Mouse (Mus musculus): ENCODE measurements around the gene Adam10.

Gene Adam10

GRCm38 (mm10) chr9:70671772-70672579 lies 6.8 kb upstream of the Adam10 start:
- DNase-seq (ENCODE audit: extremely low read depth, low read depth, low spot score): no peak

GRCm38 (mm10) chr9:70673656-70674055 lies 5.1 kb upstream of the Adam10 start:
- no peak for DNase-seq (ENCODE audit: extremely low read depth, low read depth, low spot score)

DNA sequence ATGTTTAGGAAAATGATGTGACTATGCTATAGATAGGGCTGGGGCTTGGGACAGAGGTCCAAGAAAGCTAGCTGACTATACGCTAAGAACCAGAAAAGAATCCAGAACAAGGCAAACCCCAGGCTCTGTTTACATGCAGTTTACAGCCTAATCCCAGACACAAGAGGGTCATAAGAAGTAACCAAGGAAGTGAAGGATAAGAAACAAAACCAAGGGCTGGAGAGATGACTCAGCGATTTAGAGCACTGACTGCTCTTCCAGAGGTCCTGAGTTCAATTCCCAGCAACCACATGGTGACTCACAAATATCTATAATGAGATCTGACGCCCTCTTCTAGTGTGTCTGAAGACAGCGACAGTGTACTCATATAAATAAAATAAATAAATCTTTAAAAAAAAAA lies 3.7 kb upstream of the Adam10 start:
- no peak for DNase-seq (ENCODE audit: extremely low read depth, low read depth, low spot score)

DNA sequence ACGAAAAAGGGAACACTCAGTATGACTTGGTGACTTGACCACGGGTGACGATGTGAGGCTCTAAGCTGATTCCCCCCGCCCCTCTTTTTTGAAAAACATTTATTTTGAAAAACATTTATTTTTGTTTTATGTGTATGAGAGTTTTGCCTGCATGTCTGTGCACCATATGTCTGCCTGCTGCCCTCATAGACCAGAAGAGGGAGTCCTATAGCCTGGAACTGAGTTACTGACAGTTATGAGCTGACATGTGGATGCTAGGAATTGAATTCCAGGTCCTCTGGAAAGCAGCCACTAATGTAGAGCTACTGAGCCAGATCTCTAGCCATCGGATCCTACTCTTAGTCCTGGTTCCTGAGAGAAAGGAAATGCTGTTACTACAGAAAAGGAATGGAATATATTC lies 2.8 kb upstream of the Adam10 start:
- DNase-seq (ENCODE audit: extremely low read depth, low read depth, low spot score): no peak

DNA sequence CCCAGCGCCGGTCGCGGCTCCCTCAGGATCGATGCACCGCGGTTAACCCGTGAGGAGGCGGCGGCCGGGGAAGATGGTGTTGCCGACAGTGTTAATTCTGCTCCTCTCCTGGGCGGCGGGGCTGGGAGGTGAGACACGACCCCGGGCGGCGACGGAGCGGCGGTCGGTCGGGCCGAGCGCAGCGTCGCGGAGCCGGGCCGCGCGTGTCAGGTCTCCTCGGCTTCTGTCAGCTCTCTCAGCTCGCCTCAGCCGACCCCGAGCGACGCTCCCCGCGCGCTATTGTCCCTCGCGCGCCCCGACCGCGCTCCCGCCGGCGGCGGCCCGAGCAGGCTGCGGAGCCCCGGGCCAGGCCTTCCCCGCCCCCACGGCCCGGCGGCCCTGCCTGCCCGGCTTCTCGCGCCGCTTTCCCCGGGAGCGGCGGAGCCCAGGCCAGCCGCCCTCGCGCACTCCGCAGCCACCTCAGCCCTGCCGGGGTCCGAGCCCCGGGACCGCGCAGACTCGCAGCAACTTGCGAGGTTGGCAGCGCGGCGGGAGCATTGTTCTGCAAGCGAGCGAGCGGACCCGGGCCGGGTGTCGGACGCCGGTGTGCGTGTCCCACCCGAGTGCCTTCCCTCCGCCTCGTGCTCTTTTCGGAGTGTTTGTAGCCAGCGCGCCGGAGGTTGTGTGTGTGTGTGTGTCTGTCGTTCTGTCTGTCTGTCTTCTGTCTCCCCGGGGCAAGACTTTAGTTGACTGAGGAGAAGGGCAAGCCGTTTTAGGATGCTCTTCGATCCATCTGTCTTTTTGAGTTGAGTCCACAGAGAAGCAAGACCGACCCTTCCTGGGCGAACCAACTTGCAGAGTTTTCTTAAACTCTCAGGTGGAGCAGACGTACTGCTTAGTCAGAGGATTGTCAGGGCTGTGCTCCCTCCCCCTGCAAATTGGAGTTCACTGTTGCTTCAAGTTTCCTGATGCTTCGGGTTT lies 615 bp downstream of the Adam10 start:
- DNase-seq (ENCODE audit: extremely low read depth, low read depth, low spot score): no peak

GRCm38 (mm10) chr9:70682202-70682601 lies 3.4 kb downstream of the Adam10 start:
- no peak for DNase-seq (ENCODE audit: extremely low read depth, low read depth, low spot score)

- DNase-seq (ENCODE audit: extremely low read depth, low read depth, low spot score): no peak
Observed at GRCm38 (mm10) chr9:70688301-70688968, 9.6 kb downstream of the Adam10 start.

- no peak for DNase-seq (ENCODE audit: extremely low read depth, low read depth, low spot score)
Observed at GRCm38 (mm10) chr9:70689926-70690325, 11.1 kb downstream of the Adam10 start.

DNA sequence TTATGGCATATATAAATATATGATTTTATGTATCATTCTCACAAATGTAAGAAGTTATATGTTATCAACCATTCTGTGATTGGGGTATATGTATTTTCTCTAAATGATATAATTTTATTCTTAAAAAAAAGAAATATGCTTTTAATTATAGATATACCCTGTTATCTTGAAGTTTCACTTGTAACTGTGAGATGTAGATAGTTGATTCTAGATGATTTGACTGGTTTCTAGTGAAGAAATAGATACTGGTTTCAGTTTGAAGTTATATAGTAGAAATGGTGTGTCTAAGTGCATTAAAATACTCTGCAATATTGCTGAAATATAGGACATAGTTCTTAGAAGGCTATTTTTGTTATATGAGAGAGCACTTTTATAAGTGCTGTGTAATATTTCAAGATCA lies 11.8 kb downstream of the Adam10 start:
- DNase-seq (ENCODE audit: extremely low read depth, low read depth, low spot score): no peak

DNA sequence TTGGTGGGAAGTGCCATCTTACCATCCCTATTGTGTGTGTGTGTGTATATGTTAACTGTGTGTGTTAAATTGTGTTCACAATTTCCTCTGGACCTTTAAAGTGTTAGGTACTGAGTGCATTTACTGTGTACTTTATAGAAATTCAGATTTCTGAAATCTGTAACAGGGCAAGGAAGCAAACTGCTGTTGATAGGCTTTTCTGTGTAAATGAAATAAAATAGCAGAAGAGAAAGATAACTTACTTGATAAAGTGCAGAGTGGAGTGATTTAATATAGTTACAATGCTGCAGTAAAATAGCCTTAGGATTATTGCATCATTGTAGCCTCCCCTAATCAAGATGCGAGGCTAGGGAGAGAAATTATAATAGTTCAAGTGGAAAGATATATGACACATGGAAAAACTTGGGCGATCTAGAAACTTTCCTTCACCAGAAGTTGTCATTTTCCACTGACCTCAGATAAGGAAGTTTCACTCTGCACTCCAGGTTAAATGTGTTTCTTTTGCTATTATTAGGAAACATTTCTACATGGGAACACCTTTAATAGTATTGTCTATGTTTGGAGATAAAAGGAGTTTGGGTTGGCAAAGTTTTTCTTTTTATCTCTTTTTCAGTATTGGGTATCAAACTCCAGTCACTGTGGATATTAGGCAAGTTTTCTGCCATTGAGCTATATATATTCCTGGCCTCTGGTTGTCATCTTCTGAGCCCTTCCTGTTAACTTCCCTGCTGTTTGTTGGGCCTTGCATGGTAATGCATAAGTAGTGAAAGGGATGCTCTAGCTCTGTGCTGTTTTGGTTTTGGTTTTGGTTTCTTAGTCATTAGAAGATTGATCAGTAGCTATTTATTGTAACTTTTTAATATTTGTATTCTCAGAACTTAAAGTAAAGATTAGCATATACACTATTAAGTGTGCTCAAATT lies 13.2 kb downstream of the Adam10 start:
- no peak for DNase-seq (ENCODE audit: extremely low read depth, low read depth, low spot score)

- DNase-seq (ENCODE audit: extremely low read depth, low read depth, low spot score): no peak
Observed at GRCm38 (mm10) chr9:70695723-70696122, 16.9 kb downstream of the Adam10 start.

- no peak for DNase-seq (ENCODE audit: extremely low read depth, low read depth, low spot score)
Observed at GRCm38 (mm10) chr9:70698090-70698489, 19.3 kb downstream of the Adam10 start.

GRCm38 (mm10) chr9:70703597-70704203 lies 24.9 kb downstream of the Adam10 start:
- no peak for DNase-seq (ENCODE audit: extremely low read depth, low read depth, low spot score)

DNA sequence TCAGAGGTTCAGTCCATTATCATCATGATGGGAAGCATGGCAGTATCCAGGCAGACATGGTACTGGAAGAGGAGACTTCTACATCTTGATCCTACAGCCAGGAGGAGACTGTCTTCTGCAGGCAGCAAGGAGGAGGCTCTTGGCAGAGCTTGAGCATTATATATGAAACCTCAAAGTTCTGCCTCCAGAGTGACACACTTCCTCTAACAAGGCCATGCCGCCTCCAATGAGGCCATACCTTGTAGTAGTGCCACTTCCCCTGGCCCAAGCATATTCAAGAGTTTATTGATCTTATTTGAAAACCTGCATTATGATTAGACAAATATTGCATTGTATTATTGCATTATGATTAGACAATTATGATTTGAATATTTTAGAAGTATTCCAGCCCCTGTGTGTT lies 27.6 kb downstream of the Adam10 start:
- DNase-seq (ENCODE audit: extremely low read depth, low read depth, low spot score): no peak

DNA sequence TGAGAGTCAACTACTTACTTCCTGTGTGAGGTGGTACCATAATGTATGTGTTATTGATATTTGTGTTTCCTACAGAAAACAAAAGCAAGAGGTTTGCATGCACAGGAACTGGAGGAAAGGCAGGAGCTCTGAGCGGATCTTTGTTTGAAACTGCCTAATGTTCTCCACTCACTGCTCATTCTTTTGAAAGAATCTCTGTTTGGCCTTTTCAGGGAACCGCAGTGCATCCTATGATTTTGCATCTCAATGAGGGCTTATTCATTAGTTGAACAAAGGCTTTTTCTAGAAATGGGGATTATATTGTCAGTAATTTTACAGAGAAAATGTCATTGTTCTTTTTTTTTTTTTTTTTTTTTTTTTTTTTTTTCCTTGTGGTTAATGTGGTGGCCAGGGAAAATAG lies 50.7 kb downstream of the Adam10 start:
- no peak for DNase-seq (ENCODE audit: extremely low read depth, low read depth, low spot score)

- no peak for DNase-seq (ENCODE audit: extremely low read depth, low read depth, low spot score)
Observed at GRCm38 (mm10) chr9:70731079-70731478, 52.3 kb downstream of the Adam10 start.

- DNase-seq (ENCODE audit: extremely low read depth, low read depth, low spot score): no peak
Observed at GRCm38 (mm10) chr9:70733208-70733607, 54.4 kb downstream of the Adam10 start.

DNA sequence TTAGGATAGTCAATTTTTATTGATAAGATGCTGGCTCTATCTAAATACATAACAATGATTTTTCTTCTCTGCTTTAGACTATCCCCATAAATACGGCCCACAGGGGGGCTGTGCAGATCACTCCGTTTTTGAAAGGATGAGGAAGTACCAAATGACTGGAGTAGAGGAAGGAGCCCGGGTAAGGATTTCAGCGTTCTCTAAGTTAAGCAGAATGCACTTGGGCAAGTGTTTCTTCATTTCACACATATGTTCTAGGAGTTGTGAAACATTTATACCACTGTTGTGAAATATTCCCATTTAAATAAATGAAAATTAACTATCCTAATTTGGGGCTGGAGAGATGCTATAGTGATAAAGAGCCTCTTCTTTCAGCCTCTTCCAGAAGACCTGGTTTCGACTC lies 61.2 kb downstream of the Adam10 start:
- DNase-seq (ENCODE audit: extremely low read depth, low read depth, low spot score): no peak

DNA sequence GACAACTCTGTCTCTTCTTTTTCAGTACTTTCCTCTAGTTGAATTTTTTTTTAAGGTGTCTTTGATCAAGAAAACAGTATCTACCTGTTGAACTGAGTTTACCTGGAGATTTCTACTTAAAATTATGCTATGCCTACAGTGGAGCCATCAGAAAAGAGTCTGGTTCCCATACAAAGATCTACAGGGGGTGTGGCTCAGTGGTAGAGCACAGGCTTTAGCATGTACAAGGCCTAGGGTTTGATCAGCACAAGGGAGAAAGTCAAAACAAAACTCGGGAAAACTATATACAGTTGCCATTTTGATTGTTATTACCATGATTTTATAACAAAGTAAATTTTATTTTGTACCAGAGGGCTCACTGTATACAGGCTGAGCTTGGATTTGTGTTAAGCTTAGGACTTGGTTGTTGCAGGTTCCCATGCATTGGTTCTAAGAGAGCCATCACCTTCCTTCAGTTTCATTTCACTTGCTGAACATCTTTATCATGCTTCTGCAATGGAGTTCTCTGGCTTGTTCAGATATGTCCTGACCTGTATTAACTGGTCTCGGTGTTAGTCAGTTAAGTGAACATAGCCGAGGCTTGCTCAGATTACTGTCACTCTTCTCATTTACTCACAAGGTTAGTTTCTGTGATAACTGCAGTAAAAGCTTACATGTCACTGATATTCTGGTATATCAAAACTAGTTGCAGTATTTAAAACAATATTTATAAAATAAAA lies 72.9 kb downstream of the Adam10 start:
- no peak for DNase-seq (ENCODE audit: extremely low read depth, low read depth, low spot score)
